Comparison of ENCODE assay signal across 8 mouse cellular contexts in the genomic region with DNA sequence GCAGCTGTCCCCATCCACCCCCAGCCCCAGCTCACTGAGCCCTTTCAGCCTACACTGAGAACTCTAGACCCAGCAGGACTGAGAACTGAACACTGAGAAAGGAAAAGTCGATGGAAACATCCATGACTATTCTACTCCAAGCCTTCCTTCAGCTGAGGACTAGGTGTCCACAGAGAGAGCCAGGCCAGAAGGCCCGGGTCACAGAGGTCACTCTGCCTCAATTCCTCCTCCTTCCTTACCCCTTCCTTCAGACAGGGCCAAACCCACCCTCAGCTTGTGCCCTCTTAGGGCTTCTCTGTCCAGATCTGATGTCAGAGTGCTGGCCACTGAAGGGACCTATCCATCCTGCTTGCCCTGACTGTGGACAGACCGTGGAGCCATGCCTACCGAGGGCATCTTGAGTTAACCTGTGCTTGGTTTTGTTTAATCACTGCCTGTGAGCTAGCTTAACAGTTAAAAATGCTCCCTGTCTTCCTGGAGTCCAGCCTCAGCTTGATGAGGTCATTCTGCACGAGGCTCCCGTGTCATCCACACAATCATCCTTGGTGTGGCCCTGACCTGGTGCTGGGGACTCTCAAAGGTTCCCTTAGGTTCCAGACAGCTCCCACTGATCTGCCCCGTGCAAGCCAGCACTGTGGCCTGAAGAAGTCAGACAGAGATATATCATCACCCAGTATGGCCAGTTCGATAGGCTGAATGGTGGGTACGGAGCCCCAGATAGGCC. TPM values are rescaled to one million over a fixed set of nuclear protein-coding genes. Genes with fewer than 3 reads are reported as not detected.
A peak's percentile ranks its signal among the peaks of the same experiment; 100 is the strongest.
DNase-seq lines count a peak whose midpoint lies in the region; ATAC-seq and TF ChIP-seq lines count a peak whose summit lies in the region.

No protein-coding gene starts in this region.

- TF ChIP-seq CTCF in ES-Bruce4 (IDR thresholded peaks at IDR 0.05; ENCODE audit: low read depth, low read length) = no peak
- TF ChIP-seq CTCF in liver, postnatal 0 days (IDR thresholded peaks at IDR 0.05; ENCODE audit: low read depth) = no peak

- H3K9me3 ChIP-seq in ES-Bruce4 (replicated peaks; ENCODE audit: control insufficient read depth, insufficient read depth, low read length, poor library complexity, severe bottlenecking) = no peaks in the 10 kb centered on the region
- H3K9me3 ChIP-seq in heart, embryonic 15.5 days (replicated peaks) = no peaks in the 10 kb centered on the region
- H3K9me3 ChIP-seq in liver, postnatal 0 days (ENCODE audit: low read length) = no peaks in the 10 kb centered on the region

- TF ChIP-seq EP300 in ES-Bruce4 (IDR thresholded peaks at IDR 0.05; ENCODE audit: insufficient read depth, low read depth, low read length) = no peak
- no peak for TF ChIP-seq EP300 in liver, postnatal 0 days (IDR thresholded peaks at IDR 0.05; ENCODE audit: low read depth)

- peak overlapping the region; percentile 53 for H3K4me2 ChIP-seq in heart, embryonic 15.5 days
- no peak overlapping the region for H3K4me2 ChIP-seq in liver, postnatal 0 days (ENCODE audit: low read depth, low read length)

- H3K27me3 ChIP-seq in ES-Bruce4 (ENCODE audit: control insufficient read depth, insufficient read depth, low read length, poor library complexity, severe bottlenecking) = no peaks in the 10 kb centered on the region
- no peaks in the 10 kb centered on the region for H3K27me3 ChIP-seq in heart, embryonic 15.5 days
- H3K27me3 ChIP-seq in liver, postnatal 0 days (ENCODE audit: insufficient read depth, low read length) = no peaks in the 10 kb centered on the region

- H3K27ac ChIP-seq in ES-Bruce4 (ENCODE audit: insufficient read depth, low read length) = peak overlapping the region; percentile 97
- H3K27ac ChIP-seq in heart, embryonic 15.5 days = peak overlapping the region; percentile 96
- peak overlapping the region; percentile 72; the same call in 1 of the 2 replicates for H3K27ac ChIP-seq in liver, postnatal 0 days (ENCODE audit: low read depth)

- no peaks in the 10 kb centered on the region for H3K36me3 ChIP-seq in ES-Bruce4 (ENCODE audit: control insufficient read depth, insufficient read depth, low read length, poor library complexity, severe bottlenecking)
- no peaks in the 10 kb centered on the region for H3K36me3 ChIP-seq in heart, embryonic 15.5 days
- H3K36me3 ChIP-seq in liver, postnatal 0 days (replicated peaks; ENCODE audit: insufficient read depth, low read length) = no peaks in the 10 kb centered on the region

- no peak overlapping the region for H3K4me3 ChIP-seq in ES-Bruce4 (ENCODE audit: low read depth, low read length)
- H3K4me3 ChIP-seq in heart, embryonic 15.5 days = no peak overlapping the region
- H3K4me3 ChIP-seq in liver, postnatal 0 days (ENCODE audit: low read depth, low read length) = no peak overlapping the region

- H3K9ac ChIP-seq in ES-Bruce4 (ENCODE audit: low read depth, poor library complexity, severe bottlenecking) = peak overlapping the region; percentile 19; the same call in 1 of the 2 replicates
- H3K9ac ChIP-seq in heart, embryonic 15.5 days = peak overlapping the region; percentile 7
- peak overlapping the region; percentile 2; the same call in 1 of the 2 replicates for H3K9ac ChIP-seq in liver, postnatal 0 days (replicated peaks)

- H3K4me1 ChIP-seq in ES-Bruce4 (ENCODE audit: control insufficient read depth, insufficient read depth, low read length) = peaks cover 23% of the 10 kb centered on the region
- peaks cover 71% of the 10 kb centered on the region for H3K4me1 ChIP-seq in heart, embryonic 15.5 days (replicated peaks)
- H3K4me1 ChIP-seq in liver, postnatal 0 days (ENCODE audit: insufficient read depth) = peaks cover 51% of the 10 kb centered on the region

- no peak for TF ChIP-seq POLR2A in ES-Bruce4 (IDR thresholded peaks at IDR 0.05; ENCODE audit: insufficient read depth, low read length)

- peak; percentile 41 to 53 for DNase-seq in cerebellum, postnatal 25 days
- no peak for DNase-seq in liver, postnatal 0 days
- no peak for DNase-seq in retina, postnatal 1 day
- DNase-seq in frontal cortex, postnatal 14 days (ENCODE audit: low spot score in 2 of 2) = no peak
- DNase-seq in ovary, postnatal 10 days (ENCODE audit: low spot score) = no peak

- WGBS in heart, embryonic 15.5 days = 45% methylated on average over 9 of the region's 9 CpGs
- 63% methylated on average over 9 of the region's 9 CpGs for WGBS in liver, postnatal 0 days (ENCODE audit: insufficient replicate concordance)

- ATAC-seq in cerebellum, adult (ENCODE audit: insufficient number of reproducible peaks, low FRiP score, low TSS enrichment) = no peak
- ATAC-seq in heart, embryonic 15.5 days (replicated peaks; ENCODE audit: insufficient number of reproducible peaks, insufficient read depth, low FRiP score, low read depth) = 0 out of 2 replicates have a peak, but pooled peaks have one; percentile 12
- ATAC-seq in liver, postnatal 0 days = no peak

RNA-seq across cellular contexts. Expression of a gene that starts 39.8 kb away (rescaled TPM):
- 37.1 and 42.8 TPM in 2 replicates for polyA plus RNA-seq in ES-Bruce4 (2011; ENCODE audit: insufficient read depth, insufficient read length, low read depth, missing spikeins)
- 53.5 and 65.9 TPM in 2 replicates for polyA plus RNA-seq in heart, embryonic 15.5 days (2015; fragmentation: Nextera tagmentation; extraction: Ambion mirVana)
- 16.9 and 17.0 TPM in 2 replicates for polyA plus RNA-seq in liver, postnatal 0 days (2015; fragmentation: Nextera tagmentation; extraction: Ambion mirVana)

Comparison
In these comparisons a context has a peak if more than half of its experiments do, and no peak if none do; other contexts are left out.
1. DNase-seq: peak in cerebellum, postnatal 25 days (2 of 2); none in liver, postnatal 0 days (single experiment), retina, postnatal 1 day (single experiment), frontal cortex, postnatal 14 days (0 of 2) and ovary, postnatal 10 days (single experiment).
2. Peak in every context shown above with its lines, with median percentiles within 50 percentile points of each other: H3K27ac ChIP-seq and H3K9ac ChIP-seq.